Mouse (Mus musculus): Measurements from ENCODE around the gene 2310034G01Rik. TPM values are rescaled to one million over a fixed set of nuclear protein-coding genes. Genes with fewer than 3 reads are reported as not detected.

The 2310034G01Rik gene
- polyA plus RNA-seq (2012; rRNA removed): 0.38 and 0.43 TPM in 2 replicates

- Histone ChIP-seq H3K27ac (ENCODE audit: control insufficient read depth, insufficient read depth, low read length) (no peak within 1 kb of the TSS), H3K27me3 (ENCODE audit: control insufficient read depth, insufficient read depth, low read length) (peaks cover 2% of the 10 kb centered on the region; the same call in 1 of the 2 replicates), H3K36me3 (ENCODE audit: control insufficient read depth, insufficient read depth, low read length) (no peaks in the 10 kb centered on the region), H3K4me3 (ENCODE audit: control insufficient read depth, insufficient read depth, low read length) (peak within 1 kb of the TSS; percentile 57), H3K4me1 (replicated peaks; ENCODE audit: control insufficient read depth, insufficient read depth, low read length) (peaks cover 9% of the 10 kb centered on the region)
- TF ChIP-seq CTCF (IDR thresholded peaks at IDR 0.05; ENCODE audit: borderline replicate concordance, control insufficient read depth, extremely low read depth, insufficient read depth, low read length, poor library complexity): no peak
- TF ChIP-seq POLR2A (IDR thresholded peaks at IDR 0.05; ENCODE audit: control insufficient read depth, extremely low read depth, insufficient read depth, low read length, poor library complexity): no peak
- WGBS: 82% methylated on average over 10 of the region's 10 CpGs
- DNase-seq: no peak
Measured at GRCm38 (mm10) chr19:46350168-46350932, at the start of gene 2310034G01Rik. TSS of gene 2310034G01Rik (minus strand) at chr19:46350302.

- Histone ChIP-seq H3K27ac (ENCODE audit: control insufficient read depth, insufficient read depth, low read length) (no peak overlapping the region), H3K4me3 (ENCODE audit: control insufficient read depth, insufficient read depth, low read length) (no peak overlapping the region), H3K4me1 (replicated peaks; ENCODE audit: control insufficient read depth, insufficient read depth, low read length) (peaks cover 15% of the 10 kb centered on the region), H3K27me3 (ENCODE audit: control insufficient read depth, insufficient read depth, low read length) (no peaks in the 10 kb centered on the region), H3K36me3 (ENCODE audit: control insufficient read depth, insufficient read depth, low read length) (peaks cover 10% of the 10 kb centered on the region)
- TF ChIP-seq CTCF (IDR thresholded peaks at IDR 0.05; ENCODE audit: borderline replicate concordance, control insufficient read depth, extremely low read depth, insufficient read depth, low read length, poor library complexity) (no peak), POLR2A (IDR thresholded peaks at IDR 0.05; ENCODE audit: control insufficient read depth, extremely low read depth, insufficient read depth, low read length, poor library complexity) (no peak)
- WGBS: 93% methylated on average over 7 of the region's 7 CpGs
- DNase-seq: no peak
Measured at GRCm38 (mm10) chr19:46399886-46400285, 49.8 kb upstream of the 2310034G01Rik start.

GRCm38 (mm10) chr19:46399372-46399771 lies 49.3 kb upstream of the 2310034G01Rik start:
- TF ChIP-seq CTCF (IDR thresholded peaks at IDR 0.05; ENCODE audit: borderline replicate concordance, control insufficient read depth, extremely low read depth, insufficient read depth, low read length, poor library complexity) (no peak), POLR2A (IDR thresholded peaks at IDR 0.05; ENCODE audit: control insufficient read depth, extremely low read depth, insufficient read depth, low read length, poor library complexity) (no peak)
- no peak for DNase-seq
- H3K36me3 ChIP-seq (ENCODE audit: control insufficient read depth, insufficient read depth, low read length): peaks cover 10% of the 10 kb centered on the region
- no peaks in the 10 kb centered on the region for H3K27me3 ChIP-seq (ENCODE audit: control insufficient read depth, insufficient read depth, low read length)
- peaks cover 18% of the 10 kb centered on the region for H3K4me1 ChIP-seq (replicated peaks; ENCODE audit: control insufficient read depth, insufficient read depth, low read length)
- no peak overlapping the region for H3K27ac ChIP-seq (ENCODE audit: control insufficient read depth, insufficient read depth, low read length)
- no peak overlapping the region for H3K4me3 ChIP-seq (ENCODE audit: control insufficient read depth, insufficient read depth, low read length)
- WGBS: 94% methylated on average over 6 of the region's 6 CpGs

- H3K27me3 ChIP-seq (ENCODE audit: control insufficient read depth, insufficient read depth, low read length): no peaks in the 10 kb centered on the region
- no peak for DNase-seq
- H3K36me3 ChIP-seq (ENCODE audit: control insufficient read depth, insufficient read depth, low read length): peaks cover 10% of the 10 kb centered on the region
- WGBS: 63% methylated on average over 3 of the region's 3 CpGs
- peaks cover 23% of the 10 kb centered on the region for H3K4me1 ChIP-seq (replicated peaks; ENCODE audit: control insufficient read depth, insufficient read depth, low read length)
- H3K4me3 ChIP-seq (ENCODE audit: control insufficient read depth, insufficient read depth, low read length): no peak overlapping the region
- TF ChIP-seq POLR2A (IDR thresholded peaks at IDR 0.05; ENCODE audit: control insufficient read depth, extremely low read depth, insufficient read depth, low read length, poor library complexity): no peak
- TF ChIP-seq CTCF (IDR thresholded peaks at IDR 0.05; ENCODE audit: borderline replicate concordance, control insufficient read depth, extremely low read depth, insufficient read depth, low read length, poor library complexity): no peak
- H3K27ac ChIP-seq (ENCODE audit: control insufficient read depth, insufficient read depth, low read length): no peak overlapping the region
Measured at GRCm38 (mm10) chr19:46398401-46398800, 48.3 kb upstream of the 2310034G01Rik start.

GRCm38 (mm10) chr19:46397436-46398001 lies 47.4 kb upstream of the 2310034G01Rik start:
- H3K4me3 ChIP-seq (ENCODE audit: control insufficient read depth, insufficient read depth, low read length): peak overlapping the region; percentile 86
- WGBS: 2% methylated on average over 19 of the region's 19 CpGs
- H3K4me1 ChIP-seq (replicated peaks; ENCODE audit: control insufficient read depth, insufficient read depth, low read length): peaks cover 23% of the 10 kb centered on the region
- peak; percentile 18 for DNase-seq
- H3K27me3 ChIP-seq (ENCODE audit: control insufficient read depth, insufficient read depth, low read length): no peaks in the 10 kb centered on the region
- H3K36me3 ChIP-seq (ENCODE audit: control insufficient read depth, insufficient read depth, low read length): peaks cover 4% of the 10 kb centered on the region; the same call in 1 of the 2 replicates
- TF ChIP-seq POLR2A (IDR thresholded peaks at IDR 0.05; ENCODE audit: control insufficient read depth, extremely low read depth, insufficient read depth, low read length, poor library complexity) (no peak), CTCF (IDR thresholded peaks at IDR 0.05; ENCODE audit: borderline replicate concordance, control insufficient read depth, extremely low read depth, insufficient read depth, low read length, poor library complexity) (no peak)
- peak overlapping the region; percentile 64; the same call in 1 of the 2 replicates for H3K27ac ChIP-seq (ENCODE audit: control insufficient read depth, insufficient read depth, low read length)

- peak within 1 kb of the TSS; percentile 64; the same call in 1 of the 2 replicates for H3K27ac ChIP-seq (ENCODE audit: control insufficient read depth, insufficient read depth, low read length)
- no peaks in the 10 kb centered on the region for H3K27me3 ChIP-seq (ENCODE audit: control insufficient read depth, insufficient read depth, low read length)
- H3K36me3 ChIP-seq (ENCODE audit: control insufficient read depth, insufficient read depth, low read length): peaks cover 4% of the 10 kb centered on the region; the same call in 1 of the 2 replicates
- DNase-seq: peak; percentile 99
- TF ChIP-seq CTCF (IDR thresholded peaks at IDR 0.05; ENCODE audit: borderline replicate concordance, control insufficient read depth, extremely low read depth, insufficient read depth, low read length, poor library complexity) (peak; percentile 64; the same call in 1 of the 2 replicates), POLR2A (IDR thresholded peaks at IDR 0.05; ENCODE audit: control insufficient read depth, extremely low read depth, insufficient read depth, low read length, poor library complexity) (peak; percentile 81)
- WGBS: under 1% methylated on average over 57 of the region's 57 CpGs
- peak within 1 kb of the TSS; percentile 86 for H3K4me3 ChIP-seq (ENCODE audit: control insufficient read depth, insufficient read depth, low read length)
- peaks cover 23% of the 10 kb centered on the region for H3K4me1 ChIP-seq (replicated peaks; ENCODE audit: control insufficient read depth, insufficient read depth, low read length)
Measured at GRCm38 (mm10) chr19:46396686-46397435, 46.8 kb upstream of the 2310034G01Rik start, which contains the start of gene Sufu. TSS of gene Sufu (plus strand) at chr19:46396896.
